Mouse (Mus musculus): ENCODE measurements around the gene Caskin2.

GRCm38 (mm10) chr11:115833021-115833513 is 19.6 kb upstream of the Caskin2 start:
- TF ChIP-seq CTCF (IDR thresholded peaks at IDR 0.05; ENCODE audit: borderline replicate concordance, extremely low read depth, insufficient read depth, insufficient read length) (no peak), POLR2A (IDR thresholded peaks at IDR 0.05; ENCODE audit: borderline replicate concordance, extremely low read depth, insufficient read depth, insufficient read length, poor library complexity, severe bottlenecking) (no peak)

All from brain, embryonic 14.5 days (tissue).